Mouse (Mus musculus) thymus, postnatal 0 days (tissue): ENCODE results near the gene Cryz. TPM values are rescaled to one million over a fixed set of nuclear protein-coding genes. Genes with fewer than 3 reads are reported as not detected.

Experiments
- DNase-seq: peaks from one replicate; pipeline ENCODE4 v3.0.0-alpha.2; 2015; ENCODE audit warnings: low spot score
- polyA plus RNA-seq: library from polyadenylated mRNA; unstranded; fragments of >200 nt; fragmentation: Nextera tagmentation; extraction: Ambion mirVana; gene quantifications from 2 replicates; pipeline ENCODE4 v1.2.1, GENCODE M21; 2015

Gene Cryz
- polyA plus RNA-seq, 1 experiment from 2014 or later: 4.2 TPM

DNA sequence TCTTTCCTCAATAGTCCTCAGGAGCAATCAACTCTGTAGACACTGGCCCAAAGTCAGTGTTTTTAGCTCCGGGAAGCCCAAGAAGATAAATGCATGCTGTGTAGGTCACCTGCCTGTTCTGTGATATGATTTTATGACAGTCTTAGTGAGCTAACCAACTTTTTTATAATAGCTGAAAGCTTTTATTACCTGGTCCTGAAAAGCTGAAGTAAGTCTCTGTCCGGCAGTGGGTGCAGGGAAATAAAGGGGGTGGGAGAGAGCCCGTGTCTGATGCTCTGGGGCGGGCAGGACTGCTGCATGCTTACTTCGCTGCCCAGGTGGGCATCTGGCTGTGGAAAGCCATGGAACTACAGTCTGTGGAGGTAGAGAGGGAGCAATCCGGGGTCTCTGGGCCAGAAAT, 74.1 kb downstream of the Cryz start:
- DNase-seq: no peak

DNA sequence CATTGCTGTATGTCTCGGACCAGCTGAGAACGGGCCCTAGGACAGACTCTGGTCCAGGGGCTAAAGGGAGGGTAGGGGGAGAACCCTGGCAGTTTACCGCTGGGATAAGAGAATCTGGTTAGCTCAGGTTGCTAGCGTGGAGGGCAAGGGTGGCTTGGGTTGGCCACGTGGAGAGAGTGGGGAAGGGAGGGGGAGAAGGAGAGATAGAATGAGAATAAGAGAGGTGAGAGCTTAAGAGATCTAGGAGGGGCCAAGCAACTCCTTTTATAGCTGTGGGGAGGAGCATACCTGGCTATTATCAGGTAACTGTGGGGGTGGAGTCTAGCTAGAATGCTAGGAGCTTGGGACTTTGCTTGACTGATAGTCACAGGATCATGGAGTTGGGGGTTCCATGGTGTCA, 74.5 kb downstream of the Cryz start:
- no peak for DNase-seq

Other genes starting within 250 kb of the Cryz start
- 11.6 and 13.1 TPM in 2 replicates for gene Tyw3, start 393 bp downstream of the Cryz start, polyA plus RNA-seq
- 0.44 and 0.55 TPM in 2 replicates for gene Erich3, start 67.1 kb downstream of the Cryz start, polyA plus RNA-seq